Comparison of ENCODE assay signal across 13 mouse cellular contexts in the genomic region with DNA sequence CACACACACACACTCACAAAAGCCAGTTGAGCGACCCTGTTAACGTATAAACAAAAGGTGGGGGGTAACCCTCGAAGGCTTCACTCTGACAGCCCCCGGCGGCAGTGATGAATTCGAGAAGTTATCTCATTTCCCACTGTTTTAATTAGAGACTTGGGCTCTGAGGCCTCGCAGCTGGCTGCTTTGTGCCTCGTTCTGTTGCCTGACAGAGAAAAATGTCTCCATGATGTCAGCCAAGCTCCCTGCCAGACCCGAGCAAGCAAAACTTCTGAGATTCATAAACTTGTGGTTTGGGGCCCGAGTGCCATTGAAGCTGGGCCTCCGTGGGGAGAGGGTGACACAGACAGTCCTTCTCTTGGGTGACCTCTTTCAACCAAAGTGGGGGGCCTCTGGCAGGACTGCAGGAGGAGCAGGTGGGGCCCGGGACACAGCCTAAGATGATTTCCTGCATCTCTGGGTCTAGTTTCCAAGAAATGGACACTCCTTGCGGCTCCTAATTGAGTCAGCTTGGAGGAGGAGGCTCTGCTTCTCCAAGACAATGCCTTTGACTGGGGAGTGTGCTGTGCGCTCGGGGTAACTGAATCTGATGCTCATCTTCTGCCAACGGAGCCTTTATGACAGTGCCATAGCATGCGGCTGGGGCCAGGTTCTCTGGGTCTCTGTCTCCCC.
DNase-seq lines count a peak whose midpoint lies in the region; ATAC-seq and TF ChIP-seq lines count a peak whose summit lies in the region.
"Had no signal": no experiment of that assay in that cellular context is flagged by ENCODE, and none has a peak within 500 bp of the region (broad histone marks: within the 10 kb centered on the region; RNA-seq: fewer than 3 reads in every experiment).

No protein-coding gene starts in this region.

- no peak for DNase-seq in heart, embryonic 10.5 days (ENCODE audit: low spot score)
- no peak for DNase-seq in heart, adult 2 months
- peak; percentile 31 for DNase-seq in neural tube, embryonic 11.5 days (ENCODE audit: low spot score)
- DNase-seq in ovary, postnatal 36 days (ENCODE audit: low spot score) = no peak
- DNase-seq: cerebellum, postnatal 36 days; midbrain, embryonic 14.5 days; thymus, postnatal 36 days had no signal

- no peak overlapping the region for H3K9ac ChIP-seq in heart, adult 2 months (ENCODE audit: low read depth, low read length)
- no peak overlapping the region for H3K9ac ChIP-seq in neural tube, embryonic 11.5 days (ENCODE audit: low read length)
- no peak overlapping the region for H3K9ac ChIP-seq in neural tube, embryonic 15.5 days (replicated peaks)
- H3K9ac ChIP-seq in intestine, postnatal 0 days (ENCODE audit: low read depth, low read length) = no peak overlapping the region
- H3K9ac ChIP-seq in stomach, embryonic 16.5 days (ENCODE audit: low read length) = no peak overlapping the region
- H3K9ac ChIP-seq: forebrain, embryonic 12.5 days had no signal

- 42% methylated on average over 17 of the region's 17 CpGs for WGBS in heart, embryonic 10.5 days
- WGBS in heart, adult 2 months = 52% methylated on average over 17 of the region's 17 CpGs
- WGBS in neural tube, embryonic 11.5 days = 68% methylated on average over 17 of the region's 17 CpGs
- WGBS in neural tube, embryonic 15.5 days = 49% methylated on average over 17 of the region's 17 CpGs
- 43% methylated on average over 17 of the region's 17 CpGs for WGBS in intestine, postnatal 0 days
- 23% methylated on average over 17 of the region's 17 CpGs for WGBS in stomach, embryonic 16.5 days

- no peak overlapping the region for H3K4me2 ChIP-seq in neural tube, embryonic 11.5 days (ENCODE audit: low read depth)
- no peak overlapping the region for H3K4me2 ChIP-seq in neural tube, embryonic 15.5 days
- H3K4me2 ChIP-seq in intestine, postnatal 0 days (replicated peaks; ENCODE audit: low read depth) = no peak overlapping the region
- no peak overlapping the region for H3K4me2 ChIP-seq in stomach, embryonic 16.5 days (ENCODE audit: low read depth, low read length)
- H3K4me2 ChIP-seq: forebrain, embryonic 12.5 days; liver, embryonic 11.5 days had no signal

- H3K79me2 ChIP-seq in heart, adult 2 months (replicated peaks; ENCODE audit: control insufficient read depth, insufficient read depth, low read length) = no peaks in the 10 kb centered on the region

- H3K27ac ChIP-seq in heart, embryonic 10.5 days = peak overlapping the region; percentile 12; the same call in 1 of the 2 replicates
- no peak overlapping the region for H3K27ac ChIP-seq in heart, adult 2 months
- no peak overlapping the region for H3K27ac ChIP-seq in neural tube, embryonic 11.5 days (ENCODE audit: low read depth, low read length)
- H3K27ac ChIP-seq in neural tube, embryonic 15.5 days (replicated peaks) = no peak overlapping the region
- H3K27ac ChIP-seq in intestine, postnatal 0 days (ENCODE audit: low read depth, low read length) = 0 out of 2 replicates have a peak overlapping the region, but pooled peaks have one; percentile 9
- peak overlapping the region; percentile 74 for H3K27ac ChIP-seq in stomach, embryonic 16.5 days (ENCODE audit: low read length)
- H3K27ac ChIP-seq: forebrain, embryonic 12.5 days had no signal

- H3K36me3 ChIP-seq in heart, embryonic 10.5 days = no peaks in the 10 kb centered on the region
- H3K36me3 ChIP-seq in heart, adult 2 months (ENCODE audit: control insufficient read depth, insufficient read depth, low read length) = no peaks in the 10 kb centered on the region
- no peaks in the 10 kb centered on the region for H3K36me3 ChIP-seq in neural tube, embryonic 11.5 days (ENCODE audit: control insufficient read depth, insufficient read depth, low read length)
- no peaks in the 10 kb centered on the region for H3K36me3 ChIP-seq in neural tube, embryonic 15.5 days
- H3K36me3 ChIP-seq in intestine, postnatal 0 days (ENCODE audit: control insufficient read depth, insufficient read depth) = no peaks in the 10 kb centered on the region
- H3K36me3 ChIP-seq in stomach, embryonic 16.5 days (ENCODE audit: control insufficient read depth, insufficient read depth, low read length) = no peaks in the 10 kb centered on the region
- H3K36me3 ChIP-seq: forebrain, embryonic 12.5 days had no signal

- ATAC-seq in neural tube, embryonic 11.5 days (ENCODE audit: insufficient read depth, low FRiP score, low TSS enrichment) = no peak
- ATAC-seq in neural tube, embryonic 15.5 days (ENCODE audit: low FRiP score) = no peak
- ATAC-seq in intestine, postnatal 0 days = no peak
- ATAC-seq in stomach, embryonic 16.5 days (ENCODE audit: insufficient read depth, low FRiP score) = peak; percentile 73
- ATAC-seq in CD4-positive, CD25-positive, alpha-beta regulatory T cell, adult 4 months = no peak

- H3K4me3 ChIP-seq in heart, embryonic 10.5 days = no peak overlapping the region
- no peak overlapping the region for H3K4me3 ChIP-seq in heart, adult 2 months
- no peak overlapping the region for H3K4me3 ChIP-seq in neural tube, embryonic 11.5 days (ENCODE audit: low read depth, low read length)
- no peak overlapping the region for H3K4me3 ChIP-seq in neural tube, embryonic 15.5 days (replicated peaks)
- H3K4me3 ChIP-seq in intestine, postnatal 0 days (ENCODE audit: low read depth, low read length) = no peak overlapping the region
- H3K4me3 ChIP-seq in stomach, embryonic 16.5 days (replicated peaks; ENCODE audit: low read length) = no peak overlapping the region
- H3K4me3 ChIP-seq: forebrain, embryonic 12.5 days had no signal

- TF ChIP-seq EP300 in heart, adult 2 months (IDR thresholded peaks at IDR 0.05; ENCODE audit: insufficient read depth, low read depth, low read length) = no peak

- no peak for TF ChIP-seq CTCF in heart, adult 2 months (IDR thresholded peaks at IDR 0.05)
- TF ChIP-seq CTCF in intestine, postnatal 0 days (IDR thresholded peaks at IDR 0.05; ENCODE audit: low read depth) = no peak

- no peak for TF ChIP-seq POLR2A in heart, adult 2 months (IDR thresholded peaks at IDR 0.05; ENCODE audit: insufficient read depth, low read depth, low read length)

- intact Hi-C loops in heart, adult 2 months (cut with DNase I) = no loop called here

- H3K4me1 ChIP-seq in heart, embryonic 10.5 days = peaks cover 17% of the 10 kb centered on the region
- H3K4me1 ChIP-seq in heart, adult 2 months (ENCODE audit: control insufficient read depth, insufficient read depth, low read length) = peaks cover 3% of the 10 kb centered on the region; the same call in 1 of the 2 replicates
- no peaks in the 10 kb centered on the region for H3K4me1 ChIP-seq in neural tube, embryonic 11.5 days (ENCODE audit: control insufficient read depth, insufficient read depth, low read length)
- H3K4me1 ChIP-seq in neural tube, embryonic 15.5 days = peaks cover 13% of the 10 kb centered on the region; the same call in 1 of the 2 replicates
- H3K4me1 ChIP-seq in intestine, postnatal 0 days (replicated peaks; ENCODE audit: control insufficient read depth, insufficient read depth, low read length) = no peaks in the 10 kb centered on the region
- peaks cover 10% of the 10 kb centered on the region for H3K4me1 ChIP-seq in stomach, embryonic 16.5 days (ENCODE audit: control insufficient read depth, insufficient read depth, low read length)
- H3K4me1 ChIP-seq: forebrain, embryonic 12.5 days had no signal

- peaks cover 65% of the 10 kb centered on the region for H3K27me3 ChIP-seq in heart, embryonic 10.5 days (ENCODE audit: insufficient read depth, poor library complexity, severe bottlenecking)
- peaks cover 4% of the 10 kb centered on the region for H3K27me3 ChIP-seq in heart, adult 2 months (ENCODE audit: control insufficient read depth, insufficient read depth, low read length)
- no peaks in the 10 kb centered on the region for H3K27me3 ChIP-seq in neural tube, embryonic 11.5 days (ENCODE audit: control insufficient read depth, insufficient read depth, low read length)
- H3K27me3 ChIP-seq in neural tube, embryonic 15.5 days (replicated peaks) = no peaks in the 10 kb centered on the region
- no peaks in the 10 kb centered on the region for H3K27me3 ChIP-seq in intestine, postnatal 0 days (replicated peaks; ENCODE audit: control insufficient read depth, insufficient read depth, low read length)
- no peaks in the 10 kb centered on the region for H3K27me3 ChIP-seq in stomach, embryonic 16.5 days (ENCODE audit: control insufficient read depth, insufficient read depth, low read length)
- H3K27me3 ChIP-seq: forebrain, embryonic 12.5 days had no signal

- no peaks in the 10 kb centered on the region for H3K9me3 ChIP-seq in heart, embryonic 10.5 days
- no peaks in the 10 kb centered on the region for H3K9me3 ChIP-seq in neural tube, embryonic 11.5 days (ENCODE audit: control insufficient read depth, low read length)
- H3K9me3 ChIP-seq in neural tube, embryonic 15.5 days (replicated peaks) = peaks cover 12% of the 10 kb centered on the region; the same call in 1 of the 2 replicates
- H3K9me3 ChIP-seq in intestine, postnatal 0 days (ENCODE audit: control insufficient read depth) = no peaks in the 10 kb centered on the region; the same call in 1 of the 2 replicates
- H3K9me3 ChIP-seq in stomach, embryonic 16.5 days (replicated peaks; ENCODE audit: control insufficient read depth, low read length) = no peaks in the 10 kb centered on the region
- H3K9me3 ChIP-seq: forebrain, embryonic 12.5 days had no signal

Comparison
In these comparisons a context has a peak if more than half of its experiments do, and no peak if none do; other contexts are left out.
1. H3K27ac ChIP-seq: peak in heart, embryonic 10.5 days (single experiment), intestine, postnatal 0 days (single experiment) and stomach, embryonic 16.5 days (single experiment); none in heart, adult 2 months (single experiment), neural tube, embryonic 11.5 days (single experiment) and neural tube, embryonic 15.5 days (single experiment).